Mouse (Mus musculus): Measurements from ENCODE around the gene Sh3bp5. TPM values are rescaled to one million over a fixed set of nuclear protein-coding genes. Genes with fewer than 3 reads are reported as not detected.

The Sh3bp5 gene
- polyA plus RNA-seq, 1 experiment from 2014 or later = 20.6 TPM

GRCm38 (mm10) chr14:31448994-31449393 lies 13.1 kb upstream of the Sh3bp5 start:
- WGBS = 48% methylated on average over 5 of the region's 5 CpGs
- H3K9ac ChIP-seq = no peak overlapping the region
- H3K36me3 ChIP-seq = no peaks in the 10 kb centered on the region
- no peak overlapping the region for H3K4me3 ChIP-seq (replicated peaks)
- no peaks in the 10 kb centered on the region for H3K4me1 ChIP-seq (replicated peaks)
- no peak overlapping the region for H3K4me2 ChIP-seq (replicated peaks)
- no peaks in the 10 kb centered on the region for H3K27me3 ChIP-seq (replicated peaks)
- ATAC-seq = no peak
- H3K27ac ChIP-seq = no peak overlapping the region
- no peaks in the 10 kb centered on the region for H3K9me3 ChIP-seq

- Histone ChIP-seq H3K9ac (no peak overlapping the region), H3K4me1 (replicated peaks) (no peaks in the 10 kb centered on the region), H3K27ac (no peak overlapping the region), H3K9me3 (no peaks in the 10 kb centered on the region), H3K27me3 (replicated peaks) (no peaks in the 10 kb centered on the region), H3K36me3 (no peaks in the 10 kb centered on the region), H3K4me2 (replicated peaks) (no peak overlapping the region), H3K4me3 (replicated peaks) (no peak overlapping the region)
- WGBS = 69% methylated on average over 6 of the region's 6 CpGs
- no peak for ATAC-seq
Measured at GRCm38 (mm10) chr14:31443616-31444015, 7.7 kb upstream of the Sh3bp5 start.

- no peaks in the 10 kb centered on the region for H3K27me3 ChIP-seq (replicated peaks)
- 0 out of 2 replicates have a peak, but pooled peaks cover 5% of the 10 kb centered on the region for H3K4me1 ChIP-seq (replicated peaks)
- no peaks in the 10 kb centered on the region for H3K36me3 ChIP-seq
- ATAC-seq = no peak
- H3K9me3 ChIP-seq = no peaks in the 10 kb centered on the region
- H3K4me2 ChIP-seq (replicated peaks) = no peak overlapping the region
- no peak overlapping the region for H3K9ac ChIP-seq
- no peak overlapping the region for H3K27ac ChIP-seq
- 84% methylated on average over 6 of the region's 6 CpGs for WGBS
- no peak overlapping the region for H3K4me3 ChIP-seq (replicated peaks)
Measured at GRCm38 (mm10) chr14:31440725-31441124, 4.8 kb upstream of the Sh3bp5 start.

- Histone ChIP-seq H3K27me3 (replicated peaks) (no peaks in the 10 kb centered on the region), H3K4me1 (replicated peaks) (peaks cover 6% of the 10 kb centered on the region; the same call in 1 of the 2 replicates), H3K4me2 (replicated peaks) (no peak overlapping the region), H3K9ac (no peak overlapping the region), H3K27ac (no peak overlapping the region), H3K36me3 (no peaks in the 10 kb centered on the region), H3K9me3 (no peaks in the 10 kb centered on the region), H3K4me3 (replicated peaks) (no peak overlapping the region)
- WGBS = 27% methylated on average over 3 of the region's 3 CpGs
- ATAC-seq = no peak
Measured at GRCm38 (mm10) chr14:31440230-31440629, 4.4 kb upstream of the Sh3bp5 start.

GRCm38 (mm10) chr14:31439279-31439678 lies 3.4 kb upstream of the Sh3bp5 start:
- H3K4me2 ChIP-seq (replicated peaks) = no peak overlapping the region

GRCm38 (mm10) chr14:31437826-31438529 lies 2.1 kb upstream of the Sh3bp5 start:
- 72% methylated on average over 8 of the region's 8 CpGs for WGBS
- no peak overlapping the region for H3K4me3 ChIP-seq (replicated peaks)
- H3K9ac ChIP-seq = no peak overlapping the region
- H3K9me3 ChIP-seq = no peaks in the 10 kb centered on the region
- no peaks in the 10 kb centered on the region for H3K27me3 ChIP-seq (replicated peaks)
- H3K36me3 ChIP-seq = no peaks in the 10 kb centered on the region
- H3K27ac ChIP-seq = no peak overlapping the region
- no peak overlapping the region for H3K4me2 ChIP-seq (replicated peaks)
- H3K4me1 ChIP-seq (replicated peaks) = peaks cover 23% of the 10 kb centered on the region; the same call in 1 of the 2 replicates
- no peak for ATAC-seq

More at GRCm38 (mm10) chr14:31439279-31439678, 3.4 kb upstream of the Sh3bp5 start:
- H3K27me3 ChIP-seq (replicated peaks) = no peaks in the 10 kb centered on the region
- no peaks in the 10 kb centered on the region for H3K36me3 ChIP-seq
- no peaks in the 10 kb centered on the region for H3K9me3 ChIP-seq
- peaks cover 11% of the 10 kb centered on the region; the same call in 1 of the 2 replicates for H3K4me1 ChIP-seq (replicated peaks)
- 65% methylated on average over 11 of the region's 11 CpGs for WGBS
- no peak overlapping the region for H3K4me3 ChIP-seq (replicated peaks)
- ATAC-seq = no peak
- H3K27ac ChIP-seq = no peak overlapping the region
- no peak overlapping the region for H3K9ac ChIP-seq

GRCm38 (mm10) chr14:31435018-31435915 lies 611 bp downstream of the Sh3bp5 start:
- peak overlapping the region; percentile 73 for H3K9ac ChIP-seq
- ATAC-seq = peak; percentile 65
- peaks cover 28% of the 10 kb centered on the region; the same call in 1 of the 2 replicates for H3K4me1 ChIP-seq (replicated peaks)
- H3K27ac ChIP-seq = peak overlapping the region; percentile 45; the same call in 1 of the 2 replicates
- WGBS = under 1% methylated on average over 53 of the region's 53 CpGs
- no peaks in the 10 kb centered on the region for H3K36me3 ChIP-seq
- no peaks in the 10 kb centered on the region for H3K27me3 ChIP-seq (replicated peaks)
- H3K4me2 ChIP-seq (replicated peaks) = peak overlapping the region; percentile 97
- H3K4me3 ChIP-seq (replicated peaks) = peak overlapping the region; percentile 74
- H3K9me3 ChIP-seq = no peaks in the 10 kb centered on the region

GRCm38 (mm10) chr14:31434426-31434825 lies 1.5 kb downstream of the Sh3bp5 start:
- 62% methylated on average over 5 of the region's 5 CpGs for WGBS
- no peak for ATAC-seq
- H3K4me1 ChIP-seq (replicated peaks) = peaks cover 28% of the 10 kb centered on the region; the same call in 1 of the 2 replicates
- no peak overlapping the region for H3K4me3 ChIP-seq (replicated peaks)
- H3K27me3 ChIP-seq (replicated peaks) = no peaks in the 10 kb centered on the region
- H3K27ac ChIP-seq = peak overlapping the region; percentile 66; the same call in 1 of the 2 replicates
- H3K36me3 ChIP-seq = no peaks in the 10 kb centered on the region
- peak overlapping the region; percentile 97 for H3K4me2 ChIP-seq (replicated peaks)
- H3K9me3 ChIP-seq = no peaks in the 10 kb centered on the region
- no peak overlapping the region for H3K9ac ChIP-seq

- WGBS = 36% methylated on average over 7 of the region's 7 CpGs
- Histone ChIP-seq H3K4me2 (replicated peaks) (peak overlapping the region; percentile 97), H3K27ac (peak overlapping the region; percentile 66; the same call in 1 of the 2 replicates), H3K36me3 (no peaks in the 10 kb centered on the region), H3K27me3 (replicated peaks) (no peaks in the 10 kb centered on the region), H3K9ac (no peak overlapping the region), H3K4me1 (replicated peaks) (peaks cover 31% of the 10 kb centered on the region), H3K4me3 (replicated peaks) (no peak overlapping the region), H3K9me3 (no peaks in the 10 kb centered on the region)
- ATAC-seq = no peak
Measured at GRCm38 (mm10) chr14:31433851-31434360, 2.0 kb downstream of the Sh3bp5 start.

GRCm38 (mm10) chr14:31433126-31433525 lies 2.8 kb downstream of the Sh3bp5 start:
- peak overlapping the region; percentile 66 for H3K27ac ChIP-seq
- H3K9me3 ChIP-seq = no peaks in the 10 kb centered on the region
- 57% methylated on average over 5 of the region's 5 CpGs for WGBS
- no peak overlapping the region for H3K9ac ChIP-seq
- peaks cover 38% of the 10 kb centered on the region for H3K4me1 ChIP-seq (replicated peaks)
- ATAC-seq = no peak
- no peak overlapping the region; the same call in 1 of the 2 replicates for H3K4me2 ChIP-seq (replicated peaks)
- no peak overlapping the region for H3K4me3 ChIP-seq (replicated peaks)
- no peaks in the 10 kb centered on the region for H3K27me3 ChIP-seq (replicated peaks)
- H3K36me3 ChIP-seq = no peaks in the 10 kb centered on the region

GRCm38 (mm10) chr14:31432424-31432823 lies 3.5 kb downstream of the Sh3bp5 start:
- H3K27ac ChIP-seq = peak overlapping the region; percentile 66; the same call in 1 of the 2 replicates
- H3K36me3 ChIP-seq = no peaks in the 10 kb centered on the region
- H3K9me3 ChIP-seq = no peaks in the 10 kb centered on the region
- 30% methylated on average over 4 of the region's 4 CpGs for WGBS
- H3K9ac ChIP-seq = no peak overlapping the region
- no peak for ATAC-seq
- H3K27me3 ChIP-seq (replicated peaks) = no peaks in the 10 kb centered on the region
- H3K4me3 ChIP-seq (replicated peaks) = no peak overlapping the region
- H3K4me1 ChIP-seq (replicated peaks) = peaks cover 42% of the 10 kb centered on the region
- no peak overlapping the region for H3K4me2 ChIP-seq (replicated peaks)

GRCm38 (mm10) chr14:31431789-31432330 lies 4.0 kb downstream of the Sh3bp5 start:
- no peak overlapping the region for H3K9ac ChIP-seq
- no peak overlapping the region for H3K27ac ChIP-seq
- H3K4me2 ChIP-seq (replicated peaks) = no peak overlapping the region
- H3K27me3 ChIP-seq (replicated peaks) = no peaks in the 10 kb centered on the region
- WGBS = 74% methylated on average over 3 of the region's 3 CpGs
- no peak overlapping the region for H3K4me3 ChIP-seq (replicated peaks)
- no peaks in the 10 kb centered on the region for H3K36me3 ChIP-seq
- ATAC-seq = no peak
- peaks cover 42% of the 10 kb centered on the region for H3K4me1 ChIP-seq (replicated peaks)
- H3K9me3 ChIP-seq = no peaks in the 10 kb centered on the region

Data from intestine, embryonic 15.5 days (tissue).